In the genomic region with DNA sequence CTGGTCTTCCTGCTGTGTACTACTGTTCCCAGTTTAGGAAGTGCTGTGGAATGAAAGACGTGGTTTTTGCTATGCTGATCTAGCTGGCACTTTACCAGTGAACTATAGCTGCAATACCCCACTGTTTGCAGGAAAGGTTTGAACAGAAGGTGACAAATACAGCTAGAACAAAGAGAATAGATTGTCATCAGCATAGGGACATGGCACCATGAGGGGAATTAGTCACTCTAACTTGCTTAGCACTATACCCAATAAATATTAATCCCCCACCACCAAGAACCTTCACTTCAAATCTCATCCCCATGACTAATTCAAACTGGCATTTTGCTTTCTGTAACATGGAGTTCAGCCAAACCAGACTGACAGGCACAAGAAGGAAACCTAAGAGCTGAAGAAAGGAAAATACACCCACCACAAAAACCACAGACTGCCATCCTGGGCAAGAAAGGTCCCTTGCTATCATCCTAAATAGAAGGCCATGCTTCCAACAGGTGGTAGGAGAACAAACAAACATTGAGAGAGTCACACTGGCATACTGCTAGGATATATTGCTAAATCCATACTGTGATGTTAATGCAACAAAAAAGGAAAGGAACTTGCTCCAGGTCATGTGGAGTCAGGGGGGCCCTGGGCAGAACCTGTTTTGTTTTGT, we compare ENCODE assay signal across 19 mouse cellular contexts.
DNase-seq lines count a peak whose midpoint lies in the region; TF ChIP-seq lines count a peak whose summit lies in the region.
"Had no signal": no experiment of that assay in that cellular context is flagged by ENCODE, and none has a peak within 500 bp of the region (broad histone marks: within the 10 kb centered on the region; RNA-seq: fewer than 3 reads in every experiment).

No protein-coding gene starts in this region.

- H3K4me1 ChIP-seq in thymus, adult 2 months (replicated peaks; ENCODE audit: control insufficient read depth, insufficient read depth, low read length) = no peaks in the 10 kb centered on the region
- H3K4me1 ChIP-seq: heart, embryonic 13.5 days; intestine, embryonic 15.5 days; liver, embryonic 12.5 days; lung, embryonic 15.5 days; megakaryocyte, embryonic 14.5 days had no signal

- no peak for TF ChIP-seq POLR2A in thymus, adult 2 months (IDR thresholded peaks at IDR 0.05; ENCODE audit: control insufficient read depth, extremely low read depth, insufficient read depth, low read length, poor library complexity)

- no peaks in the 10 kb centered on the region for H3K27me3 ChIP-seq in thymus, adult 2 months (ENCODE audit: control insufficient read depth, insufficient read depth, low read length)
- H3K27me3 ChIP-seq: CH12.LX; intestine, embryonic 15.5 days; lung, embryonic 15.5 days had no signal

- no peak overlapping the region for H3K4me3 ChIP-seq in thymus, adult 2 months (ENCODE audit: control insufficient read depth, insufficient read depth, low read length)
- H3K4me3 ChIP-seq: heart, embryonic 13.5 days; intestine, embryonic 15.5 days; liver, embryonic 12.5 days; lung, embryonic 15.5 days; megakaryocyte, embryonic 14.5 days had no signal

- H3K27ac ChIP-seq in thymus, adult 2 months (ENCODE audit: control insufficient read depth, insufficient read depth, low read length) = no peak overlapping the region
- H3K27ac ChIP-seq: heart, embryonic 13.5 days; intestine, embryonic 15.5 days; liver, embryonic 12.5 days; lung, embryonic 15.5 days had no signal

- no peaks in the 10 kb centered on the region for H3K36me3 ChIP-seq in thymus, adult 2 months (ENCODE audit: control insufficient read depth, insufficient read depth, low read length)
- H3K36me3 ChIP-seq: heart, embryonic 13.5 days; intestine, embryonic 15.5 days; liver, embryonic 12.5 days; lung, embryonic 15.5 days had no signal

- 5% methylated on average over 1 of the region's 1 CpGs for WGBS in thymus, adult 2 months

- TF ChIP-seq CTCF in thymus, adult 2 months (IDR thresholded peaks at IDR 0.05; ENCODE audit: borderline replicate concordance, control insufficient read depth, extremely low read depth, insufficient read depth, low read length, poor library complexity) = no peak

- DNase-seq in cerebellum, adult 9-11 months = peak; percentile 27
- DNase-seq in cerebellum, postnatal 36 days = no peak
- peak; percentile 21 for DNase-seq in layer of hippocampus, adult 11-12 months (ENCODE audit: low spot score)
- no peak for DNase-seq in layer of hippocampus, adult 8-10 months (ENCODE audit: low spot score in 2 of 2)
- peak; percentile 29 for DNase-seq in 416B (ENCODE audit: low read depth)
- peak; percentile 73 for DNase-seq in brain, adult 2 months (ENCODE audit: low read depth, low spot score)
- DNase-seq in thymus, adult 2 months = no peak
- DNase-seq in gastrocnemius, postnatal 25 days = no peak
- DNase-seq: embryo, embryonic 11 days; heart, postnatal 4 days; left cerebral cortex, postnatal 4 days; right cerebral cortex, postnatal 14 days; thymus, postnatal 36 days had no signal

Comparison
In these comparisons a context has a peak if more than half of its experiments do, and no peak if none do; other contexts are left out.
1. DNase-seq: peak in cerebellum, adult 9-11 months (single experiment), layer of hippocampus, adult 11-12 months (single experiment), 416B (single experiment) and brain, adult 2 months (single experiment); none in cerebellum, postnatal 36 days (0 of 2), layer of hippocampus, adult 8-10 months (0 of 2), thymus, adult 2 months (single experiment) and gastrocnemius, postnatal 25 days (single experiment).